Mouse (Mus musculus) hindbrain, embryonic 15.5 days (tissue): ENCODE results near the gene Crybb3. TPM values are rescaled to one million over a fixed set of nuclear protein-coding genes. Genes with fewer than 3 reads are reported as not detected.

Experiments used
- ATAC-seq: fragments of 200-750 bp; cut with Nextera tagmentation; 2 replicates; pipeline ENCODE4 v1.8.0; 2017; ENCODE audit warnings: low read depth, moderate number of reproducible peaks, moderate TSS enrichment; ENCODE audit not compliant: low FRiP score
- H3K27ac ChIP-seq: fragments of 300-500 bp; sonication (generic); replicated peaks from 2 replicates; pipeline ENCODE4 v1.5.1; 2015; ENCODE audit warnings: mild to moderate bottlenecking, inconsistent platforms
- H3K27me3 ChIP-seq: fragments of 300-500 bp; sonication (generic); 2 replicates; pipeline ENCODE4 v1.6.1; 2015; ENCODE audit warnings: control low read depth, inconsistent platforms
- H3K36me3 ChIP-seq: fragments of 300-500 bp; sonication (generic); 2 replicates; pipeline ENCODE4 v1.6.1; 2015; ENCODE audit warnings: control low read depth, inconsistent platforms
- H3K4me1 ChIP-seq: fragments of 300-500 bp; sonication (generic); replicated peaks from 2 replicates; pipeline ENCODE4 v1.6.1; 2015; ENCODE audit warnings: control low read depth, inconsistent platforms
- H3K4me2 ChIP-seq: fragments of 300-500 bp; sonication (generic); 2 replicates; pipeline ENCODE4 v1.6.1; 2015; ENCODE audit warnings: moderate library complexity, mild to moderate bottlenecking, inconsistent platforms
- H3K4me3 ChIP-seq: fragments of 300-500 bp; sonication (generic); 2 replicates; pipeline ENCODE4 v1.5.1; 2015; ENCODE audit warnings: mild to moderate bottlenecking, inconsistent platforms
- H3K9ac ChIP-seq: fragments of 300-500 bp; sonication (generic); 2 replicates; pipeline ENCODE4 v1.6.1; 2015; ENCODE audit warnings: inconsistent platforms
- H3K9me3 ChIP-seq: fragments of 300-500 bp; sonication (generic); 2 replicates; pipeline ENCODE4 v1.6.1; 2016; ENCODE audit warnings: control low read depth, inconsistent platforms
- WGBS: fragments of 180-500 bp; shearing (Covaris S2); methylation state at CpG from one replicate; pipeline ENCODE4 v1.1.7; 2015; 5-methylcytosine and 5-hydroxymethylcytosine counted together
- polyA plus RNA-seq: library from polyadenylated mRNA; unstranded; fragments of >200 nt; fragmentation: Nextera tagmentation; extraction: Ambion mirVana; gene quantifications from 2 replicates; pipeline ENCODE4 v1.2.1, GENCODE M21; 2015

Gene Crybb3
- polyA plus RNA-seq, result 1.1 and 1.6 TPM in 2 replicates

DNA sequence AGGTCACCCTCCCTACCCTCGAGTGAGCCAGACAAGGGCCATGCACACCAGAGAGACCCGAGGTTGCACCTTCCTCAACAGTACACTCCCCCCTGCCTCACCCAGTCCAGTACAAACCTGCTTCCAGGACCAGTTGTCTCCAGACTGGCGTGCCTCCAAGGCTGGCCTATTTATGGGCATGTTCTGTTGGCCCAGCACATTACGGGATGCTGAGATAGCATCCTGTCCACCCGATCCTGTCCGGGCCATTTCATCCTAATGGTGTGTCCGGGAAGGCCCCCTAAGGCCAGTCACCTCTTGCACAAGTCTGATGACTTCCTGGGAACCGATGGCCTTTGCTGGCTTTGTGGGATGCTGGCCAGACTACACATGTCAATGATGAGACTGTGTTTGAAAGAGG lies at the start of gene Crybb3:
Gene Crybb3 (minus strand): TSS at position 146 of the 400 bp plus-strand sequence.
- ATAC-seq, result no peak
- 80% methylated on average over 8 of the region's 8 CpGs for WGBS
- H3K9ac ChIP-seq, result no peak within 1 kb of the TSS

DNA sequence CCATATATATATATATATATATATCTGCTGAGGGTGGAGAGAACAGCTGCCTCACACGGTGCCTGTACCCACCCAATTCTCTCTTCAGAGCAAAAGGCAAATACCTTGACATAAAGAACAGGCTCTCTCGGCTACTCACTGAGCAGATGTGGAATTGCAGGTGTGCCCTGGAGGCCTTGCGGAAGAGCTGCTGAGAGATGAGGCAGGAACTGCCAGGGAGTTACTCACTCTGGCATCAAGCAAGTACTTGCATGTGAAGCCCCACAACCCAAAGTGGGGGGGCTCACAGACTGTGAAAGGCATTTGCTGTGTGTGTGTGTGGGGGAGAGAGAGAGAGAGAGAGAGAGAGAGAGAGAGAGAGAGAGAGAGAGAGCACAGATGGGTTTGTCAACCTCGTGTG lies 47.0 kb upstream of the Crybb3 start:
- WGBS, result 74% methylated on average over 4 of the region's 4 CpGs
- Histone ChIP-seq H3K27me3 (no peaks in the 10 kb centered on the region), H3K9me3 (no peaks in the 10 kb centered on the region; the same call in 1 of the 2 replicates), H3K27ac (no peak overlapping the region), H3K4me2 (no peak overlapping the region), H3K36me3 (no peaks in the 10 kb centered on the region), H3K4me1 (peaks cover 6% of the 10 kb centered on the region), H3K9ac (no peak overlapping the region), H3K4me3 (no peak overlapping the region)
- no peak for ATAC-seq

More for the DNA sequence above, at the start of gene Crybb3:
- Histone ChIP-seq H3K4me3 (no peak within 1 kb of the TSS), H3K9me3 (no peaks in the 10 kb centered on the region), H3K4me2 (no peak within 1 kb of the TSS), H3K27me3 (no peaks in the 10 kb centered on the region), H3K36me3 (no peaks in the 10 kb centered on the region), H3K4me1 (peaks cover 14% of the 10 kb centered on the region), H3K27ac (no peak within 1 kb of the TSS)

- Histone ChIP-seq H3K9me3 (no peaks in the 10 kb centered on the region; the same call in 1 of the 2 replicates), H3K4me2 (no peak overlapping the region), H3K27ac (no peak overlapping the region), H3K36me3 (no peaks in the 10 kb centered on the region), H3K9ac (no peak overlapping the region), H3K4me3 (no peak overlapping the region), H3K4me1 (no peaks in the 10 kb centered on the region), H3K27me3 (no peaks in the 10 kb centered on the region)
- WGBS, result 96% methylated on average over 12 of the region's 12 CpGs
- ATAC-seq, result no peak
Observed at GRCm38 (mm10) chr5:113126476-113126875, 45.1 kb upstream of the Crybb3 start.

GRCm38 (mm10) chr5:113123693-113124092 lies 42.3 kb upstream of the Crybb3 start:
- WGBS, result 79% methylated on average over 10 of the region's 10 CpGs
- H3K27me3 ChIP-seq, result no peaks in the 10 kb centered on the region
- H3K27ac ChIP-seq, result no peak overlapping the region
- no peak overlapping the region for H3K4me3 ChIP-seq
- no peak overlapping the region for H3K9ac ChIP-seq
- H3K9me3 ChIP-seq, result no peaks in the 10 kb centered on the region; the same call in 1 of the 2 replicates
- no peak overlapping the region for H3K4me2 ChIP-seq
- no peak for ATAC-seq
- peaks cover 20% of the 10 kb centered on the region for H3K4me1 ChIP-seq
- no peaks in the 10 kb centered on the region for H3K36me3 ChIP-seq

GRCm38 (mm10) chr5:113122326-113123054 lies 41.1 kb upstream of the Crybb3 start:
- Histone ChIP-seq H3K4me1 (peaks cover 20% of the 10 kb centered on the region), H3K4me2 (no peak overlapping the region), H3K27ac (no peak overlapping the region), H3K4me3 (no peak overlapping the region), H3K27me3 (no peaks in the 10 kb centered on the region), H3K9ac (no peak overlapping the region), H3K9me3 (no peaks in the 10 kb centered on the region; the same call in 1 of the 2 replicates), H3K36me3 (no peaks in the 10 kb centered on the region)
- no peak for ATAC-seq
- WGBS, result 53% methylated on average over 12 of the region's 12 CpGs

DNA sequence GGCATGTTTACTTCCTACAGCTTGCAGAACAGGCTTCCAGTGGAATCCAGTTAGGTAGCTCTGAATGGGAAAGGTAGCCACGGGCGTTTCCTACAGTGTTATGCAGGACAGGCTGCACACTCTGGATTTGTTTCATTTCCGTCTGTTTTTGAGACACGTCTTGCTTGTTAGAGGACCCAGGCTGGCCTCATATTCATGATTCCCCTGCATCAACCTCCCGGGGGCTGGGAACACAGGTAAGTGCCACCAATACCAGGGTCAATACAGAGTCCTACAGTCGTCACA lies 40.1 kb upstream of the Crybb3 start:
- H3K9me3 ChIP-seq, result no peaks in the 10 kb centered on the region; the same call in 1 of the 2 replicates

GRCm38 (mm10) chr5:113120741-113121590 lies 39.6 kb upstream of the Crybb3 start:
- Histone ChIP-seq H3K36me3 (no peaks in the 10 kb centered on the region), H3K27me3 (no peaks in the 10 kb centered on the region), H3K9me3 (no peaks in the 10 kb centered on the region; the same call in 1 of the 2 replicates), H3K27ac (no peak overlapping the region), H3K9ac (no peak overlapping the region), H3K4me2 (no peak overlapping the region), H3K4me3 (no peak overlapping the region), H3K4me1 (peaks cover 20% of the 10 kb centered on the region)
- 38% methylated on average over 15 of the region's 15 CpGs for WGBS
- 0 out of 2 replicates have a peak, but pooled peaks have one; percentile 16 for ATAC-seq

More for the DNA sequence above, 40.1 kb upstream of the Crybb3 start:
- no peak for ATAC-seq
- no peak overlapping the region for H3K9ac ChIP-seq
- no peaks in the 10 kb centered on the region for H3K27me3 ChIP-seq
- H3K4me3 ChIP-seq, result no peak overlapping the region
- 78% methylated on average over 6 of the region's 6 CpGs for WGBS
- no peak overlapping the region for H3K27ac ChIP-seq
- no peaks in the 10 kb centered on the region for H3K36me3 ChIP-seq
- H3K4me2 ChIP-seq, result no peak overlapping the region
- H3K4me1 ChIP-seq, result peaks cover 20% of the 10 kb centered on the region

- Histone ChIP-seq H3K36me3 (no peaks in the 10 kb centered on the region), H3K4me2 (no peak overlapping the region), H3K4me3 (no peak overlapping the region), H3K9ac (no peak overlapping the region), H3K9me3 (no peaks in the 10 kb centered on the region), H3K27ac (no peak overlapping the region), H3K4me1 (peaks cover 20% of the 10 kb centered on the region), H3K27me3 (no peaks in the 10 kb centered on the region)
- ATAC-seq, result no peak
- 38% methylated on average over 13 of the region's 13 CpGs for WGBS
Observed at GRCm38 (mm10) chr5:113119861-113120465, 38.6 kb upstream of the Crybb3 start.

GRCm38 (mm10) chr5:113119291-113119690 lies 37.9 kb upstream of the Crybb3 start:
- no peak overlapping the region for H3K4me3 ChIP-seq
- H3K9me3 ChIP-seq, result no peaks in the 10 kb centered on the region
- no peak overlapping the region for H3K4me2 ChIP-seq
- H3K27me3 ChIP-seq, result no peaks in the 10 kb centered on the region
- no peak overlapping the region for H3K27ac ChIP-seq
- H3K36me3 ChIP-seq, result no peaks in the 10 kb centered on the region
- peaks cover 24% of the 10 kb centered on the region for H3K4me1 ChIP-seq
- 80% methylated on average over 9 of the region's 9 CpGs for WGBS
- ATAC-seq, result no peak
- no peak overlapping the region for H3K9ac ChIP-seq

DNA sequence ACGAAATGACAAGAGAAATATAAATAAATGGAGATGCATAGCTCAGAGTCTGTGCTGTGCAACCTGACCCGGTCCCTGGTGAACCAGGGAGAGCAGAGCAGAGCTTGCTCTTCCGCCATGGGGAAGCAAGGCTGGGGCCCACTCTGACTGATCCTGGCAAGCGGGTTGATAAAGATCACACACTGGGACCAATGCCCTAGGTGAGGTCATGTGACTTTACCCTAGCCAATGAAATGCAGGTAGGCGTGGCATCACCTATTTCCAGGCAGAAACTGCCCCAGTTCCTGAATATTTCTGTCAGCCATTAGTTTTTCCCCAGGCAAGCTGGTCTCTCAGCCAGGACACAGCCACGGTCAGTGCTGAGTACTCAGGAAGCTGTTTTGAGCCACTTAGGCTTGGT lies 37.3 kb upstream of the Crybb3 start:
- ATAC-seq, result no peak
- no peak overlapping the region for H3K4me3 ChIP-seq
- no peak overlapping the region for H3K27ac ChIP-seq
- H3K4me2 ChIP-seq, result no peak overlapping the region
- no peaks in the 10 kb centered on the region for H3K36me3 ChIP-seq
- H3K9ac ChIP-seq, result no peak overlapping the region
- WGBS, result 71% methylated on average over 6 of the region's 6 CpGs
- peaks cover 30% of the 10 kb centered on the region for H3K4me1 ChIP-seq
- no peaks in the 10 kb centered on the region for H3K9me3 ChIP-seq
- no peaks in the 10 kb centered on the region for H3K27me3 ChIP-seq

- H3K9ac ChIP-seq, result no peak overlapping the region
- H3K36me3 ChIP-seq, result no peaks in the 10 kb centered on the region
- no peak overlapping the region for H3K4me3 ChIP-seq
- H3K4me2 ChIP-seq, result no peak overlapping the region
- no peak for ATAC-seq
- H3K27ac ChIP-seq, result no peak overlapping the region
- no peaks in the 10 kb centered on the region for H3K27me3 ChIP-seq
- 63% methylated on average over 5 of the region's 5 CpGs for WGBS
- peaks cover 30% of the 10 kb centered on the region for H3K4me1 ChIP-seq
- no peaks in the 10 kb centered on the region for H3K9me3 ChIP-seq
Observed at GRCm38 (mm10) chr5:113117361-113117760, 36.0 kb upstream of the Crybb3 start.

DNA sequence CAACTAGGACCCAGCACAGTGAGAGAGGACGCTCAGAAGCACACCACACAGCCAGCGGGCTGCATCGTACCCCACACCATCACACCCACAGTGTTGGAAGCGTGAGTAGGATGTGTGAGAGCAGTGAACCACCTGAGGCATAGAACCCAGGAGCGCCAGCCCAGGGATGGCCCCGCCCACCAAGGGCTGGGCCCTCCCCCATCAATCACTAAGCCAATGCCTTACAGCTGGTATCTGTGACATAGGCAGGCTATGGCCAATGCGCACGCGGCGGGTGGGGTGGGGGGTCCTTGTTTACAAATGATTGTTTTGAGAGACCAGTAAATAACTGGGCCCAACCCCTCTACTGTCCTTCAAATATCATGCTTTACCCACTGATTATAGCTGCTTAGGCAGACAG lies 34.5 kb upstream of the Crybb3 start:
- WGBS, result 67% methylated on average over 10 of the region's 10 CpGs
- H3K4me1 ChIP-seq, result peaks cover 31% of the 10 kb centered on the region
- no peak for ATAC-seq
- H3K9ac ChIP-seq, result no peak overlapping the region
- H3K9me3 ChIP-seq, result no peaks in the 10 kb centered on the region
- H3K4me2 ChIP-seq, result no peak overlapping the region
- no peak overlapping the region for H3K4me3 ChIP-seq
- H3K36me3 ChIP-seq, result no peaks in the 10 kb centered on the region
- H3K27me3 ChIP-seq, result no peaks in the 10 kb centered on the region
- no peak overlapping the region for H3K27ac ChIP-seq
